Mouse (Mus musculus) gastrocnemius, adult 8-10 months (tissue): ENCODE data around the gene Cideb. TPM values are rescaled to one million over a fixed set of nuclear protein-coding genes. Genes with fewer than 3 reads are reported as not detected.

ENCODE experiments used
- DNase-seq, 2 experiments: peaks; one replicate each; pipeline ENCODE4 v3.0.0; 2022; ENCODE audit warnings: low spot score in 2 of 2
- total RNA-seq, 4 experiments: library from RNA; stranded (reverse); gene quantifications; 2 replicates each; pipeline ENCODE4 v1.2.4; 2022

Cideb gene
- total RNA-seq, result not detected

DNA sequence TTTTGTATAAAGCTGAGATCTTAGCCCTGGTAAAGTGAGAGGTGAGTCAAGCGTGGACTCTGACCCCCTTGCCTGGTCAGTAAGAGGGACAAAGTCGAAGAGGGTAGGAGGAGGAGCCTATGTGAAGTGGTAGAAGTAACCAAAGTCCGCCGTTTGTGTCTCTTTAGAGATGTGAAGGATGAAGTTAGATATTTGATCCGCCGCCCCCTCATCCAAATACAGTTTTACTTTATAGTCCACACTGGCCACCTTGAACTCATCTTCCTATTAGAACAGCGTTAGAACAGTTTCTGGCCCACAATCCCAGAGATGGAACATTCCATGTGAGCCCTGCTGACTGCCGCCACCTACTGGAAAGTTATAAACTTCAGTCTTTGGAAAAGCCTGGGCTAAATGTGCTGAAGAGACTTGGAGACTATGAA, at the start of gene Cideb:
Gene Cideb, minus strand, starts transcription at position 96 of the 422 bp plus-strand sequence.
- DNase-seq, result no peak

DNA sequence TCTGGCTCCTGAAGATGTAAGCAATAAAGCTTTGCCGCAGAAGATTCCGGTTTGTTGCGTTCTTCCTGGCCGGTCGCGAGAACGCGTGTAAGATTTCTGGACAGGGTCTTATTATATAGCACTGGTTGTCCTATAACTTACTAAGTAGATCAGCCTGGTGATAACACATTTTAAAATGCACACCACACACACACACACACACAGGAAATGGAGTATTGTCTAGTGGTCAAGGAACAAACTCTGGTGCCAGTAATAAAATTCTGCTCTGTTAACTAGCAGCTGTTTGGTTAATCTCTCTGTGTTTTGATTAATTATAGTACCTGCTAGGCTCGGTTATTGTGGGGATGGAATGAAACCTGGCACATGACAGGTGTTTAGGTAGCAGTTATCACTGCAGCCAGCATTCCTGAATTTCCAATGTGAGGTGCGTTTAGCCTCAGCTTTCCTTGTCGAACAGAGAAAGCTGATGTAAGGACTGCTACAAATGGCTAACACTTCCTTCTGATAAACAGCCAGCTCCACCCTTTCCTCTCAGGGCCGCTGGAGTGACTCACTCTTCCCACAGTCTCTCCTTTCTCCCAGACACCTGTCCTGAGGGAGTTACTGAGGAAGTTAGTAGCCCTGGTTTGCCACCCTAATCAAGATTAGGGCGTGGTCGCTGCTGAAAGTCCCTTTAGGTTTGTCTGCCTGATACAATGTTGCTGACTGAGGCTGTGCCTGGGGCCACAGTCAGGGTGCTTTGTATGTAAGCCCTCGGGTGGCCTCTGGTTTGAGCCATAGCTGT, 37.3 kb upstream of the Cideb start:
- DNase-seq, result no peak

DNA sequence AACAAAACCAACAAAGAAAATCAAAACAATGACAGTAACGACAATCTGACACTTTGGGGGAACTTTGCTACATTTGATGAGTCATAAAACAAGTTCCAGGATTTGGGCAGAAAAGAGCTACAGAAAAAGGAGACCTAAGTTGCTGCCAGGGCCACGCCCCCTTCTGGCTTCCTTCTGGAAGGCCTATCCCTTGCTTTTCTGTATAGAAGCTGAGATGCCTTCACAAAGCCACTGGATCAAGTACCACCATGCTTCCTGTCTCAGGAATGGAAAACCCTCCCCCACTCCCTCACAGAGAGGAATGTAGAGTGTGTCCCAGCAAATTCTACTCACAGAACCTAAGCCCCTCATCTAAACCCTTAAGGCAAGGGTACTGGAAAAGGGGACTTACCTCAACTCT, 35.7 kb upstream of the Cideb start:
- DNase-seq, result peak in 1 of 2 experiments; percentile 2

DNA sequence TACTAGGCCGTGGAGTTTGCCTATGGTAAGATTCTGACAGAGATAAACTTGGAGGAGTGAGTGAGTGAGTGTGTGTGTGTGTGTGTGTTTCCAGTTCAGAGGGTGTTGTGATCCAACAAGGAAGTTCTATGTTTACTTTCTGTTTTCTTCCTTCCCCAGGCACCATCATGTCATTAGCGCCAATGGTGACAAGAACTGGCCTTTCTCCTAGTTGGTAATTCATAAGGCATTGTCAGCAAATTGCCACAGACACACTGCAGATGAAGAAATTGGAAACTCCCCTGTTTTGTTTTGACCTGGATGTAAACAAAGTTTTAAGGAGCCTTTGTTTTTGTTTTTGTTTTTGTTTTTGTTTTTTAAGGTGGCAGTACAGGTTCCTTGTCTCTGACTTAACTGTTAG, 35.2 kb upstream of the Cideb start:
- DNase-seq, result no peak

DNA sequence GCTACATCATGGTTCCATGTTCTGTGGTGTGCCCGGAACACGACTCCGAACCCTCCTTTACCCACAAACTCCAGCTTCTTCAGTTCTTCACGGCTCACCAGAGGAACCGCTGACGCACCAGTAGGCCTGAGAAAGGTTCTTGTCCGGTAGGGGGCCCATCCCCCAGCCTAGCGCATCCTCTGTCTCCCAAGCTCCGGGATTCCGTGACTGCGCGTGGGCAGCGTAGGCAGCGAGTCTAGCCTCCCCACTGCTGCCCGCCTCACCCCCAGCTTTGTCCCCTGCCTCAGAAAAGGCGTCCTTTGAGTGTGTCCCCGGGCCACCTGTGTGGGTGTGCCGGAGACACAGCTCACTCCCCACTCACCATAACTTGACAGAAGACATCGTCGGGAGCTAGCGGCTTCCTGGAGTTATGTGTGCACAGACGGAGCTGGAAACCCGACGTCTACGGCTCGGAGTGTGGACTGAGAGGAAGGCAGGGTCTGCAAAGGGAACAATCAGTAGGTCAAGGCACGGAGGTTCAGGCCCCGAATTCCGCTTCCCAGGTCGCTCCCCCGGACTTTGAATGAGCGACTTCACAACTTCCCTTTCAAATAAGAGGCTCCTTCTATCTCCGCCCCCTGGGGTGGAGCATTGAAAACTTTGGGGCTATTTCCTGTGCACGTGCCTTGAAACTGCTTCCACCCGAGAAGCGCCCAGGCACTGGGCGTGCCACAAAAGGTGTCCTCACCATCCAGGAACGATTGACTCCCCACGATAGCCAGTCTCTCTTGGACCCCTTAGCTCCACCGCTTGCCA, 30.2 kb upstream of the Cideb start, which contains the start of gene Ripk3:
Gene Ripk3, minus strand, starts transcription at position 610 of the 795 bp plus-strand sequence.
- no peak for DNase-seq

DNA sequence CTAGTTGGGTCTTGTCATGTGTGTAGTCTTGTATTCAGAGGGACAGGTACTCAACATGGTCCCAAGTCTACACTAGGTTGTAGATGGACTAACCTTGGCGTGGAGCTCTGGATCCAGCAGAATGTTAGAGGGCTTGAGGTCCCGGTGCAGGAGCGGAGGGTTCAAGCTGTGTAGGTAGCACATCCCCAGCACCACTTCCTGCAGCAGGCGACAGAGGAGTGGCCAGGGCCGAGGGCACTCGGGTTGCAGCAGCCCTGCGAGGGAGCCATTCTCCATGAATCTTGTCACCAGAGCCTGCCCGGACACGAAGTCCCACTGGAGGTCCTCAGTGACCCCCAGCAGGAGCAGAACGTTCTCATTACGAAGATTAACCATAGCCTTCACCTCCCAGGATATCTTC, 29.5 kb upstream of the Cideb start:
- peak in 1 of 2 experiments; percentile 1 for DNase-seq

DNA sequence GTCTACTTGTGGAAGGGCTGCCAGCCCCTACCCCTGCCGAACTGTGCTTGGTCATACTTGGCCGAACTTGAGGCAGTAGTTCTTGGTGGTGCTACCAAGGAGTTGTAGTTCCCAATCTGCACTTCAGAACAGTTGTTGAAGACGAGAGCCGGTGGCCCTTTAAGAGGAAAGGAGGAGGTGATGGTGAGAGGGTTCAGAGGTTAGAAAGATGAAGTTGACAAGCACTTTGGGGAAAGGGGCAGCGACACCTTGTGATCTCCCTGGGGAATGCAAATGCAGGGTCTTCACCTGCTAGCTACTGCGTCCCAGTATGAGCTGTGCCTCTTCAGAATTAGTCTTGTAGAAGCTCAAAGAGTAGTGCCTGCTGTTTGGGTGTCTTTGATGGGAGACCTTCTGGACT, 26.9 kb upstream of the Cideb start:
- peak in 1 of 2 experiments; percentile 1 for DNase-seq

DNA sequence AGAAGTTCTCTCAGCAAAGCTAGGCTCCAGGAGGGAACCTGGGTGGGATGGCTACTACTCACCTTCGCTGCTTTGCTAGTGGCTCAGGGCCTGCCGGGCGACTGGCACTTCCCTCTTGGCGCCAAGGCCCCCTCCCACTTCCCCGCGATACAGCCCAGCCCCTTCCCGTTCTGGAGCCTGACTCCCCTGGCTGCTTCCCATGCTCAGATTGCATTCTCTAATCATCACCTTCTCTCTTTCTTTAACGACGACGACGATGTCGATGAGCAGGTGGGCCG, 25.6 kb upstream of the Cideb start, which contains the start of gene Adcy4:
Gene Adcy4, minus strand, starts transcription at position 138 of the 278 bp plus-strand sequence.
- DNase-seq, result no peak

DNA sequence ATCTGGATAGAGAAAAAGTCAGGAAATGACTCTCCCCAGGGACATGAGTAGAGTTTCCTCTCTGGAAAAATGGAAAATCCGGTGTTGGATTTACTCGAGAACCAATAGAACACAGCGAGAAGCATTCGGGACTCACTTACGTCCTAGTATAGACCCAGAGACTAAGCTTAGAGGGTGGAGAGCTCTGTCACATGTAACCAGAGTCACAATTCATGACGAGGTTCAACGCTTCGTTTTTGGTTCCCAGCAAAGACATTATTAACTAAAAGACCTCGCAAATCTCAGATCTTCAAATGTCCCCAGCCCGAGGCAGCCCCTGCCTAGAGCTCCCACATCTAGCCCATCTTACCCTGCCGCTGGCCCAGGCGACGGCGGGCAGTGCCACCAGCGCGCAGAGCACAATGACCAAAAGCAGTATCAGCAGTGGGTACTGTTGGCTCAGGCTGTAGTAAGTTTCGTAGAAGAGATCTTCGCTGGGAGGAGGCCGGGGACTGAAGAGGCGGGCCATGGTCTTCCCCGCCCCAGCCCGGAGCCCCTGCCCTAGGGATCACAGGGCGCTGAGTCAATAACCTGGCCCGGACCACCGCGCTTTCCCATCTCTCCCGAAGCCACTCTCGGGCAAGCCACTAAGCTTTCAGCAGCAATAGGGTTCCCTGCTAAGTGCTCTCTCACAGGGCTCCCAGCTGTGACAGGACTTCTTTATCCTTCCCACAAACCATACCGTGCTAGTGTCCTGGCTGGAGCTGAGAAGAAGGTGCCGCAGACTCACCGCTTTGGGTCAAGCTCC, 25.1 kb upstream of the Cideb start:
- DNase-seq, result peak in 1 of 2 experiments; percentile 3

DNA sequence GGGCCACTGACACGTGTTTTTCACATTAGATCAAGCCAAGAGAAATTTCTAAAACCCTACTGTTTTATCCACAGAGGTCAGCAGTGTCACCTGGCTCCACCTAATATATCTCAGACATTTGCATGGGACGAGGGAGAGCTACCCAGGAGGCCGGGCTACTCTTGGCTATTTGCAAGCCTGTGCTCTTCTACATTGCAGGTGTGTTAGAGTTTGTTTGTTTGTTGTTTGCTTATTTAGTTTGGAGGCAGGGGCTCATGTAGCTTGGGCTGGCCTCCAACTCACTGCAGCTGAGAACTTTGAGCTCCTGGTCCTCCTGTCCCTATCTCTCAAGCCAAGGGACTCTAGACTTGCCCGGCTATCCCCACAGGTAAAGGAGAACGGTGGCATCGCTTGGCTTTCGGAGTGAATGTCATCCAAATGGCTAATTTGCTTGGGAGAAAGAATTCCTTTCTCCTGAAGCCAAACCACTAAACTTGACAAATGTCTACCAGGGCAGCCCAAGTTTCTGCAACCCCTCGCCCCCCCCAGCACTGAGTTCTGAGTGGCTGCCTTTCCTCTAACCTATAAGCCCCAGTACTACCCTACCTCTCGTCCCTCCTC, 24.2 kb upstream of the Cideb start:
- peak in 1 of 2 experiments; percentile 1 for DNase-seq

DNA sequence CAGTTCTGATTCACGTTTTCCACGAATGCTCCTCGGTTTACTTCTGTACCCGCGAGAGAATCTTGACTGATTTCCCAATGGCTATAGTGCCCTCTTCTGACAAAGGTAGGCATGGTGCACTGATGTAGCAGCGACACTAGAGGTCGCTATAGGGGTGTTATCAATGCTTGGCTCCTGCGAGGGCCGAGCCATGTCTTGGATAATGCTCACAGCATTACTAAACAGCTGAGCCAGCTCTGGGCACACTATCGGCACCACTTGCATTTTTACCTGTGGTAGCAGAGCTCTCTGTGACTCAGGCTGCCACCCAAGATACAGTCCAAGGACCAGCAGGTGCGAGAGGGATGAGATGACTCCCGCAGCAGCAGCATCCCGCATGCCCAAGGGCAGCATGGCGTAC, 23.1 kb upstream of the Cideb start:
- peak; percentile 11 to 29 for DNase-seq

DNA sequence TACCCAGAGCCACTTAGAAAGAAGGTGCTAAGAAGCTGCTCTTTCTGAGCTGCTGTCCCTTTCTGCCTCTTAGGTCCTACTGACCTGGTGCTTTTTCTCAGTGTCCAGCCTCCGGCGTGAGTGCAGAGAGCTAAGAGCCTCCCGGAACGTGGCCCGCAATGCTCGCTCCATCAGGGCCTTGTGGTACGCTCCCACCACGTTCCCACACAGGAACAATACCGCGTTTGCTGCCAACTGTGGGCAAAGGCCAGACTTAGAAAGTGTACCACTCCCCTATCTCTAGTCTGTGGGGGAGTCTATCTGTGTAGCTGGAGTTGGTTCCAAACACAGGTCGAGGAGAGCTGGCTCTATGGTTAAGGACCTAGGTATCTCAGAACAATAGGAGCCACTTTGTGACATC, 22.5 kb upstream of the Cideb start:
- DNase-seq, result peak in 1 of 2 experiments; percentile 2

DNA sequence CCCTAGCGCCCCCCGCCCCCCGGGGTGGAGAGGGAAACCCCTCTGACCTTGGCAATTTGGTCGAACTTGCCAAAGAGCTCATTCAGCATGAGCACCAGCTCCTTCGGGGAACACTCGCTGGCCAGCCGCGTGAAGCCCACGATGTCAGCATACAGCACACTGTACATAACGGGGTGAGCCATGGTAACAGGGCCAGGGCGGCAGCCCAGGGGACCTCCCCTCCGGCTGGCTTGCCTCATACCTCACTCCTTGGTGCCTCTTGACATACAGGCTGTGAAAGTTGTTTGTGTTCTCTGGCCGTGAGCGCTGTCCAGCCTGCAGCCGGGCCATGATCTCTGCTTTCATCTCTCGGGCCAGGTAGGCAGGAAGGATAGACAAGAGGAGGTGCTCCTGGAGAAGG, 21.4 kb upstream of the Cideb start:
- peak in 1 of 2 experiments; percentile 1 for DNase-seq

DNA sequence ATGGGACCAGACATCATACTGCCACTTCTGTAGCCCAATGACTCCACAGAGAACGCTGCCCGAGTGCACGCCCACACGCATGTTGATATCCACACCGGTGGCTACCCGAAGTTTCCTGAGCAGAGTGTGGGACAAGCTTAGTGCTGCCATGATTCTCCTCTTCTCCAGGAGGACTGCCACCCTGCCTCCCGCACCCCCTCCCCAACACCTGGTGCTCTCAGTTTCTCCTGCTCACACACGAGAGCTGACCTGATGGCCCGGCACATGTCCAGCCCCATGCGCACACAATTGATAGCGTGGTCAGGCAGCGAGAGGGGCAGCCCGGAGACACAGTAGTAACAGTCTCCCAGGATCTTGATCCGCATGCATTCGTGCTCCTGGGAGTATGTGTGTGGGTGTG, 20.4 kb upstream of the Cideb start:
- peak; percentile 1 to 2 for DNase-seq

DNA sequence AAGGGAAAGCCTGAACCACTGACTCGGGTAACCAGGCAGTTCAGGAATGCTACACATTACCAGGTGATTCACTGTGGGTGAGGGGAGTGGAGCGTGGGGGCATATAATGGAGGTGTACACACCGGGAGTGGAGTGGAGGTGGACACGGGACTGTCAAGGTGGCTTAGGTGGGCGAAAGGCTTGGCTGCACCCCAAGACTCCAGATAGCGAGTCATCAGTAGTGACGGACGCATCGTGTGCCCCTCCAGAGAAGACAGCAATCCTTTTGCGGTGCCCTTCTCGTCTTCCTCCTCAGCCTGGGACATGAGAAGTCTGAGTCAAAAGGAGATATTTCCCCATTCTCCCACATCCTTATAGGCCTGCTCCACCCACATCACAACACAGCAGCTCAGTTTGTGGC, 19.5 kb upstream of the Cideb start:
- peak in 1 of 2 experiments; percentile 2 for DNase-seq

DNA sequence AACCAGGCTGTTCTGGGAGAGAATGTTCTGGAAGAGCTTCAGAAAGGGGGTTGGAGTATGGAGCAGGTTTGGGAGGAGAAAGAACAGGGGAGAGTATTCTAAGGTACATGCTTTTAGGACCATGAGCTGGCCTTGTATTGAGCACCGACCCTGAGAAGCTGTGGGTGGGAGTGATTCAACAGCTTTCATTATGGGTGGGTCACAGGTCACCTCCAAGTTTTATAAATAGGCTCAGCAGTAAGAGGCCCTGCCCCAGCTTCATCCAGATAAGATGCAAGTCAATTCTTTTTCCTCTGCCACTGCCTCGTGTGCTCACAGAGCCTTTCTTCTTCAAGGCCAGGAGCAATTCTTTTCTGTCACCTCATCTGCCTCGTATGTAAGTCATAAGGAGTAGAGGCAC, 18.9 kb upstream of the Cideb start:
- DNase-seq, result peak in 1 of 2 experiments; percentile 1

DNA sequence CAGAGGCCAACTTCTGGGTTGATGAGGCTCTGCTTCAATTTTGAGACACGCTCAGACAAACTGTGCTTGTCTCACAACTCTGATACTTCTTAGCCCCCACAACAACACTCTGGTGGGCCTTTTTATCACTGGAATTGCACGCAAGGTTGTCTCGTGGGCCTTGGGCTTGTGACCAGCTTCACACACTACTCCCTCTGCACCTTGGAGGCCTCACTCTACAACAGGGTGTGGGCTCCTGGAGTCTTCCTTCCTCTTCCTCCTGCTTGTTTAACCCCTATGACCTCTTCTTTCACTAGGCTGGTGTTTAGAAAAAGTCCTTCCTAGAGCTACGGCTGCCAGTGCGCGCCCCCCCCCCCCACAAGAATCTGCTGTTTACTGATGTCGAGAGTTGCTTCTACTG, 18.5 kb upstream of the Cideb start:
- DNase-seq, result peak in 1 of 2 experiments; percentile 0

DNA sequence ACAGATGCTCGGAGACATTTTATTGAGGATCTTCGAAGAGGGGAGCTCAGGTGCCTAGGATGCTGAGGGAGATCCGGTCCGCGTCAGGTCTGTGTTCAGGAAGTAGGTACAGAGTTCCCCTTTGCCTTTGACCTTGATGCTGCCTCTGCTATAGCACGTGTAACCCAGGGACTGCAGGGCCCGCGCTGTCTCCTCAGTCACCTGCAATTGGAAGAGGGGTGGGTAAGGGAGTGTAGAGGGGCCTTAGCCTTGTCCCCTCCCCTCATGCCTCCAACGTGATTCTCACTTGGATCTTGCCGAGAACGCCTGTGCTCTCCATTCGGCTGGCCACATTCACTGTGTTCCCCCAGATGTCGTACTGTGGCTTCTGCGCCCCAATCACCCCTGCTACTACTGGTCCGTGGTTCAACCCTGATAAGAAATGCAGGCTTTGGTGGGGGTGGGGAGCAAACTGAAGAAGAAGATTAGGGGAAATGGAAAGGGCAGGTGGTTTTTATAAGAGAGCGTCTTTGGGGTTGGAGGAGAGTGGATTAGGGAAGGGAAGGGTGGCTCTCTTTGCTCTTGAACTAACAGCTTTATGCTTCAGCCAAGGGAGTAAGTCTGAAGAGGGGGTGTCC, 10.9 kb upstream of the Cideb start:
- no peak for DNase-seq

DNA sequence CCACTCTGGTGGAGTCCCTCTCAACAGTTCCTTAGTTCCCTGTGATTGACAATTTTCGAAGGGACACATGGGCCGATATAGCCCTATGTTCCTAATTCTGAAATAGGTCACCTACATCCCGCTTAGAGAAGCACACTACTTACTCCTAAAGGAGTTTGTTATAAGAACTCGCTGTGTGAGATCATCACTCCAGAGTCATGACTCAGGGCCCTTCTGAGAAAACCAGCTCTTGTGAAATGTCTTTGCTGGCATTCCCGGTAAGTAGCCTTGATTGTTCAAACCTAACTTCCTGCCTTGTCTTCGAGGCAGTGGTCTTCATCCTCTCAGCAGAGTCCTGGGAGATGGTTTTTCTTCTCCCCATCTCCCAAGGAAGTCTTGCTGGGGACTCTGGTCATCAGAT, 10.3 kb upstream of the Cideb start:
- no peak for DNase-seq

DNA sequence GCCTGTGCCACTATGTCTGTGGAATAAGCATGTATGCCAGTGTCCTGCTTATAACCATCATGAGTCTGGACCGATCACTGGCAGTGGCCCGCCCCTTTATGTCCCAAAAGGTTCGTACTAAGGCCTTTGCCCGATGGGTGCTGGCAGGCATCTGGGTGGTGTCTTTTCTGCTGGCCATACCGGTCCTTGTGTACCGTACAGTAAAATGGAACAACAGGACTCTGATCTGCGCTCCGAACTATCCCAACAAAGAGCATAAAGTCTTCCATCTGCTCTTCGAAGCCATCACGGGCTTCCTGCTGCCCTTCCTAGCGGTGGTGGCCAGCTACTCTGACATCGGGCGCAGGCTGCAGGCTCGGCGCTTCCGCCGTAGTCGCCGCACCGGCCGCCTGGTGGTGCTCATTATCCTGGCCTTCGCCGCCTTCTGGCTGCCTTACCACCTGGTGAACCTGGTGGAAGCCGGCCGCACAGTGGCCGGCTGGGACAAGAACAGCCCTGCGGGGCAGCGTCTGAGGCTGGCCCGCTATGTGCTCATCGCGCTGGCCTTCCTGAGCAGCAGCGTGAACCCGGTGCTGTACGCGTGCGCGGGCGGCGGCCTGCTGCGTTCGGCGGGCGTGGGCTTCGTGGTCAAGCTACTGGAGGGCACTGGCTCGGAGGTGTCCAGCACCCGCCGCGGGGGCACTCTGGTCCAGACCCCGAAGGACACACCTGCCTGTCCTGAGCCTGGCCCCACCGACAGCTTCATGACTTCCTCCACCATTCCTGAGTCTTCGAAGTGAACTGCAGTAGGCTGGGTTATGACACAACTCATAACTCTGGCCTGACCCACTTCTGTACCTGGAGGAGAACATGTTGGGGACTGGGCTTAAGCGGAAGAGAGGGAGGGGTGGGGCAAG, 9.5 kb upstream of the Cideb start:
- peak in 1 of 2 experiments; percentile 35 for DNase-seq
